Mouse (Mus musculus) MEL (cell line): ENCODE data around the gene Vtcn1. TPM values are rescaled to one million over a fixed set of nuclear protein-coding genes. Genes with fewer than 3 reads are reported as not detected.
"Not testable (repeated sequence)": the region's sequence is repeated elsewhere in the genome, so short reads cannot be mapped to it uniquely, and the experiment has no call there.

Experiments used
- DNase-seq: peaks from one replicate; pipeline ENCODE4 v3.0.0; 2011; ENCODE audit warnings: low read depth, low spot score
- H3K27ac ChIP-seq: 2 replicates; pipeline ENCODE4 v1.5.1; 2012; ENCODE audit warnings: low read depth, mild to moderate bottlenecking, control low read depth, low read length, moderate library complexity; ENCODE audit not compliant: control insufficient read depth
- H3K27me3 ChIP-seq, 2 experiments: fragments of 150-350 bp in 1 of 2; sonication (generic) in 1 of 2; 2 replicates each; pipeline ENCODE4 v1.6.1; 2012; ENCODE audit warnings: low read length in 2 of 2, mild to moderate bottlenecking in 2 of 2, improper control_type of control experiment in 1 of 2, moderate library complexity in 1 of 2; ENCODE audit not compliant: insufficient read depth in 2 of 2, control insufficient read depth in 1 of 2
- H3K36me3 ChIP-seq, 2 experiments: 2 replicates each; pipeline ENCODE4 v1.6.1; 2012 to 2014; ENCODE audit warnings: low read length in 2 of 2, improper control_type of control experiment in 1 of 2, inconsistent platforms in 1 of 2, mild to moderate bottlenecking in 1 of 2; ENCODE audit not compliant: insufficient read depth in 2 of 2, control insufficient read depth in 1 of 2
- H3K4me1 ChIP-seq, 2 experiments: fragments of 150-350 bp in 1 of 2; sonication (generic) in 1 of 2; 2 replicates each; pipeline ENCODE4 v1.6.1; 2012; ENCODE audit warnings: low read length in 2 of 2, improper control_type of control experiment in 1 of 2, mild to moderate bottlenecking in 1 of 2; ENCODE audit not compliant: insufficient read depth in 2 of 2, control insufficient read depth in 1 of 2
- H3K4me3 ChIP-seq, 2 experiments: fragments of 150-350 bp in 1 of 2; sonication (generic) in 1 of 2; 2 replicates each; pipeline ENCODE4 v1.5.1; 2012; ENCODE audit warnings: low read depth in 2 of 2, low read length in 2 of 2, mild to moderate bottlenecking in 2 of 2, moderate library complexity in 2 of 2, control low read depth in 1 of 2, improper control_type of control experiment in 1 of 2; ENCODE audit not compliant: control insufficient read depth in 1 of 2, insufficient read depth in 1 of 2
- H3K79me2 ChIP-seq: 2 replicates; pipeline ENCODE4 v1.6.1; 2012; ENCODE audit warnings: mild to moderate bottlenecking, low read length, moderate library complexity; ENCODE audit not compliant: control insufficient read depth, poor library complexity, insufficient read depth
- H3K9ac ChIP-seq: 2 replicates; pipeline ENCODE4 v1.6.1; 2012; ENCODE audit warnings: low read depth, mild to moderate bottlenecking, control low read depth, low read length, moderate library complexity; ENCODE audit not compliant: control insufficient read depth, poor library complexity, severe bottlenecking
- H3K9me3 ChIP-seq: fragments of 150-350 bp; sonication (generic); replicated peaks from 2 replicates; pipeline ENCODE4 v1.6.1; 2012; ENCODE audit warnings: mild to moderate bottlenecking, low read length, improper control_type of control experiment, moderate library complexity; ENCODE audit not compliant: insufficient read depth
- BHLHE40 ChIP-seq: IDR thresholded peaks from 2 replicates; pipeline ENCODE4 v1.6.1; 2012; ENCODE audit warnings: low read depth, mild to moderate bottlenecking, inconsistent platforms, low read length, improper control_type of control experiment, borderline replicate concordance
- CHD2 ChIP-seq: IDR thresholded peaks from 2 replicates; pipeline ENCODE4 v1.6.1; 2011; ENCODE audit warnings: low read length, improper control_type of control experiment
- CTCF ChIP-seq, 3 experiments: IDR thresholded peaks in 2 of 3; conservative IDR thresholded peaks in 1 of 3; 2 replicates each; pipeline ENCODE4 v1.5.1; 2011 to 2012; ENCODE audit warnings: low read length in 3 of 3, low read depth in 2 of 3, mild to moderate bottlenecking in 2 of 3, improper control_type of control experiment in 1 of 3, inconsistent platforms in 1 of 3, mixed read lengths in 1 of 3, moderate library complexity in 1 of 3; ENCODE audit not compliant: control insufficient read depth in 1 of 3, insufficient read depth in 1 of 3, poor library complexity in 1 of 3, severe bottlenecking in 1 of 3
- E2F4 ChIP-seq: IDR thresholded peaks from 2 replicates; pipeline ENCODE4 v1.6.1; 2011; ENCODE audit warnings: low read depth, low read length, improper control_type of control experiment, borderline replicate concordance
- ELF1 ChIP-seq: IDR thresholded peaks from 2 replicates; pipeline ENCODE4 v1.6.1; 2014; ENCODE audit warnings: low read depth, mild to moderate bottlenecking, inconsistent platforms, low read length, improper control_type of control experiment, moderate library complexity
- EP300 ChIP-seq, 2 experiments: IDR thresholded peaks; 2 replicates each; pipeline ENCODE4 v1.6.1; 2011; ENCODE audit warnings: improper control_type of control experiment in 2 of 2, low read length in 2 of 2, low read depth in 1 of 2, mild to moderate bottlenecking in 1 of 2
- GATA1 ChIP-seq: IDR thresholded peaks from 2 replicates; pipeline ENCODE4 v1.6.1; 2011; ENCODE audit warnings: low read depth, low read length, improper control_type of control experiment
- HCFC1 ChIP-seq: IDR thresholded peaks from 2 replicates; pipeline ENCODE4 v1.6.1; 2012; ENCODE audit warnings: low read depth, mild to moderate bottlenecking, inconsistent platforms, low read length, improper control_type of control experiment, moderate library complexity
- JUND ChIP-seq: IDR thresholded peaks from 2 replicates; pipeline ENCODE4 v1.6.1; 2011; ENCODE audit warnings: low read depth, mild to moderate bottlenecking, improper control_type of control experiment, low read length
- KAT2A ChIP-seq: conservative IDR thresholded peaks from 2 replicates; pipeline ENCODE4 v1.6.1; 2012; ENCODE audit warnings: low read depth, low read length, improper control_type of control experiment, inconsistent platforms
- MAFK ChIP-seq: IDR thresholded peaks from 2 replicates; pipeline ENCODE4 v1.6.1; 2011; ENCODE audit warnings: low read depth, mild to moderate bottlenecking, low read length, improper control_type of control experiment, borderline replicate concordance
- MAX ChIP-seq: IDR thresholded peaks from 2 replicates; pipeline ENCODE4 v1.6.1; 2011; ENCODE audit warnings: low read length, improper control_type of control experiment
- MAZ ChIP-seq: IDR thresholded peaks from 2 replicates; pipeline ENCODE4 v1.6.1; 2012; ENCODE audit warnings: low read depth, mild to moderate bottlenecking, inconsistent platforms, low read length, improper control_type of control experiment
- MYC ChIP-seq: IDR thresholded peaks from 2 replicates; pipeline ENCODE4 v1.6.1; 2011; ENCODE audit warnings: low read depth, mild to moderate bottlenecking, low read length, improper control_type of control experiment, moderate library complexity
- POLR2AphosphoS2 ChIP-seq: IDR thresholded peaks from 2 replicates; pipeline ENCODE4 v1.6.1; 2011; ENCODE audit warnings: low read length, improper control_type of control experiment
- RAD21 ChIP-seq: IDR thresholded peaks from 2 replicates; pipeline ENCODE4 v1.6.1; 2011; ENCODE audit warnings: mild to moderate bottlenecking, low read depth, low read length, improper control_type of control experiment
- TAL1 ChIP-seq: IDR thresholded peaks from 2 replicates; pipeline ENCODE4 v1.6.1; 2012; ENCODE audit warnings: mild to moderate bottlenecking, inconsistent platforms, low read length, moderate library complexity, mixed read lengths
- TBP ChIP-seq: IDR thresholded peaks from 2 replicates; pipeline ENCODE4 v1.8.0; 2011; ENCODE audit warnings: low read depth, low read length, improper control_type of control experiment
- UBTF ChIP-seq: IDR thresholded peaks from 2 replicates; pipeline ENCODE4 v1.6.1; 2012; ENCODE audit warnings: low read depth, mild to moderate bottlenecking, inconsistent platforms, low read length, improper control_type of control experiment, moderate library complexity, borderline replicate concordance; ENCODE audit not compliant: insufficient read depth
- USF1 ChIP-seq: IDR thresholded peaks from 2 replicates; pipeline ENCODE4 v1.6.1; 2014; ENCODE audit warnings: low read depth, mild to moderate bottlenecking, inconsistent platforms, low read length, improper control_type of control experiment, moderate library complexity
- ZC3H11A ChIP-seq: IDR thresholded peaks from 2 replicates; pipeline ENCODE4 v1.6.1; 2012; ENCODE audit warnings: low read depth, mild to moderate bottlenecking, inconsistent platforms, low read length, improper control_type of control experiment
- ZKSCAN1 ChIP-seq: IDR thresholded peaks from 2 replicates; pipeline ENCODE4 v1.6.1; 2012; ENCODE audit warnings: low read depth, mild to moderate bottlenecking, inconsistent platforms, low read length, improper control_type of control experiment, moderate library complexity
- ZMIZ1 ChIP-seq: IDR thresholded peaks from 2 replicates; pipeline ENCODE4 v1.6.1; 2012; ENCODE audit warnings: low read depth, mild to moderate bottlenecking, inconsistent platforms, low read length, improper control_type of control experiment, moderate library complexity
- ZNF384 ChIP-seq: IDR thresholded peaks from 2 replicates; pipeline ENCODE4 v1.6.1; 2012; ENCODE audit warnings: low read depth, mild to moderate bottlenecking, inconsistent platforms, low read length, improper control_type of control experiment
- polyA plus RNA-seq, 2 experiments: library from polyadenylated mRNA; stranded (reverse) in 1 of 2; unstranded in 1 of 2; fragments of >175 nt in 1 of 2; fragments of >200 nt in 1 of 2; gene quantifications; 2 replicates each; pipeline versions ENCODE4 v1.2.1 to v1.2.4; 2012; ENCODE audit warnings: low replicate concordance in 2 of 2, low read depth in 1 of 2; ENCODE audit not compliant: insufficient read length in 2 of 2, insufficient read depth in 1 of 2, missing spikeins in 1 of 2
- total RNA-seq: library from RNA; depleted of rRNA; stranded (reverse); fragments of 300-350 nt; gene quantifications from 2 replicates; pipeline ENCODE4 v1.2.3, GENCODE M21; 2012

Vtcn1 gene
- total and polyA plus RNA-seq, 3 experiments, result not detected

GRCm38 (mm10) chr3:100810461-100810860 is 14.8 kb upstream of the Vtcn1 start:
- Histone ChIP-seq H3K4me3 (no peak overlapping the region), H3K27ac (no peak overlapping the region), H3K9me3 (no peaks in the 10 kb centered on the region), H3K27me3 (peaks cover 0 to 3% of the 10 kb centered on the region in 2 experiments; a peak in 1 of 4 replicates), H3K9ac (no peak overlapping the region), H3K79me2 (no peaks in the 10 kb centered on the region)
- DNase-seq, result no peak
- TF ChIP-seq UBTF, result no peak
- TF ChIP-seq MAZ, result no peak
- no peak for TF ChIP-seq RAD21
- TF ChIP-seq ZKSCAN1, result no peak
- TF ChIP-seq ELF1, result no peak
- TF ChIP-seq E2F4, result no peak
- no peak for TF ChIP-seq MYC
- TF ChIP-seq HCFC1, result no peak
- no peak for TF ChIP-seq GATA1
- TF ChIP-seq TBP, result no peak
- no peak for TF ChIP-seq JUND
- no peak for TF ChIP-seq USF1
- no peak for TF ChIP-seq KAT2A
- TF ChIP-seq, all 39 proteins: peak for 0
- H3K4me1 ChIP-seq, result no peaks in the 10 kb centered on the region
- no peaks in the 10 kb centered on the region for H3K36me3 ChIP-seq

- TF ChIP-seq MYC, result no peak
- TF ChIP-seq E2F4, result no peak
- TF ChIP-seq MAX, result no peak
- TF ChIP-seq HCFC1, result no peak
- TF ChIP-seq ZC3H11A, result no peak
- no peak for TF ChIP-seq CHD2
- TF ChIP-seq GATA1, result no peak
- TF ChIP-seq EP300 (IDR thresholded peaks at IDR 0.05; ENCODE audit: low read depth in 1 of 2, low read length in 2 of 2), result no peak
- no peak for TF ChIP-seq MAFK
- TF ChIP-seq ZMIZ1, result no peak
- no peak for TF ChIP-seq ELF1
- no peak for TF ChIP-seq TAL1
- TF ChIP-seq ZKSCAN1, result no peak
- no peak for TF ChIP-seq BHLHE40
- TF ChIP-seq CTCF (IDR thresholded peaks at IDR 0.05 in 2 of 3, conservative IDR thresholded peaks at IDR 0.05 in 1 of 3; ENCODE audit: control insufficient read depth in 1 of 3, insufficient read depth in 1 of 3, low read depth in 2 of 3, low read length in 3 of 3, poor library complexity in 1 of 3, severe bottlenecking in 1 of 3), result no peak
- TF ChIP-seq MAZ, result no peak
- TF ChIP-seq POLR2AphosphoS2, result no peak
- no peak for TF ChIP-seq KAT2A
- TF ChIP-seq RAD21, result no peak
- no peak for TF ChIP-seq ZNF384
- Histone ChIP-seq H3K4me1 (no peaks in the 10 kb centered on the region), H3K9me3 (no peaks in the 10 kb centered on the region), H3K79me2 (no peaks in the 10 kb centered on the region), H3K27ac (no peak overlapping the region), H3K4me3 (no peak overlapping the region), H3K9ac (no peak overlapping the region), H3K27me3 (peaks cover 0 to 1% of the 10 kb centered on the region in 2 experiments; a peak in 1 of 4 replicates), H3K36me3 (no peaks in the 10 kb centered on the region)
- DNase-seq, result no peak
These were observed 13.4 kb upstream of the Vtcn1 start for GRCm38 (mm10) chr3:100811836-100812235.

GRCm38 (mm10) chr3:100815490-100815889 is 9.8 kb upstream of the Vtcn1 start:
- DNase-seq, H3K79me2 ChIP-seq, H3K27me3 ChIP-seq, H3K4me3 ChIP-seq, H3K9me3 ChIP-seq, H3K36me3 ChIP-seq, H3K4me1 ChIP-seq, H3K27ac ChIP-seq, H3K9ac ChIP-seq: not testable (repeated sequence)
